Mouse (Mus musculus): ENCODE measurements around the gene Mif4gd. TPM values are rescaled to one million over a fixed set of nuclear protein-coding genes. Genes with fewer than 3 reads are reported as not detected.
A peak's percentile ranks its signal among the peaks of the same experiment; 100 is the strongest.

The Mif4gd gene
- polyA plus RNA-seq, 1 experiment = 215 TPM

DNA sequence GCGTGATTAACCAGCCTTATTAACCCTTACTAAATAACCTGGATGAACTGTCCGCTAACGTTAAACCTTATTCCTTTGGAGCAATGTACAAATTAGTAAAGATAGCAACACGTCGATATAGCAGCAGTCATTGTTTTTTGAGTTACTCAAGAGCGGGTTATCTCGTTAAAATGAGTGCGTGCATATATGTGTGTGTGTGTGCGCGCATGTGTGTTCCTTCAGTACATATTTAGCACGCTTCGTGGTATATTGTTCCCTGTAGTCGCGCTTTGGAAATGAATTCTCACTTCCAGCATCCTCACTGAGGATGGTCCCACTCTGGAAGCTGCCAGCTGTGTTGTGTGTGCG is 9.7 kb downstream of the Mif4gd start:
- peaks cover 21% of the 10 kb centered on the region for H3K4me1 ChIP-seq (replicated peaks; ENCODE audit: control insufficient read depth, insufficient read depth, low read length)
- H3K27me3 ChIP-seq (ENCODE audit: control insufficient read depth, insufficient read depth, low read length) = no peaks in the 10 kb centered on the region
- DNase-seq = no peak
- H3K36me3 ChIP-seq (ENCODE audit: control insufficient read depth, insufficient read depth, low read length) = peaks cover 11% of the 10 kb centered on the region
- peak overlapping the region; percentile 62 for H3K4me3 ChIP-seq (ENCODE audit: control insufficient read depth, insufficient read depth, low read length)
- TF ChIP-seq CTCF (IDR thresholded peaks at IDR 0.05; ENCODE audit: borderline replicate concordance, control insufficient read depth, extremely low read depth, insufficient read depth, low read length, poor library complexity) (no peak), POLR2A (IDR thresholded peaks at IDR 0.05; ENCODE audit: control insufficient read depth, extremely low read depth, insufficient read depth, low read length, poor library complexity) (no peak)
- 4% methylated on average over 15 of the region's 15 CpGs for WGBS
- peak overlapping the region; percentile 55 for H3K27ac ChIP-seq (ENCODE audit: control insufficient read depth, insufficient read depth, low read length)

DNA sequence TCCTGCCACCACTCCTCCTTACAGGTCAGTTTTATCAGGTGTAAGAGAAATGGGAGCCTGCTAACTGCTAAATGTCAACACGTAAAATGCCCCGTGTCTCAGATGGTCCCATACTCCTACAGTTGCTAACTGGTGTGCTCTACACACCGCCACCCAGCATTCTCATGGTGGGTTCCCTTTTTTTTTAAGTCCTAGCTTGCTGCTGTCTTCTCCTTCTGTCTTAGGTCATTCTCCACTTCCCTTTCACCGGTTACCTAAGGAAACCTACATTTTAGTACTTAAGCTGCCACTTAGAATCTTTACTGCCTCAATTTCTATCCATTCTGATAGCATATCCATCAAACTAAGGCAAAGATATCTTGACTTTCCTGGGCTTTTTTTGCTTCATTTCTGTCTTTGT is 11.6 kb downstream of the Mif4gd start:
- no peak for TF ChIP-seq CTCF (IDR thresholded peaks at IDR 0.05; ENCODE audit: borderline replicate concordance, control insufficient read depth, extremely low read depth, insufficient read depth, low read length, poor library complexity)
- no peak for TF ChIP-seq POLR2A (IDR thresholded peaks at IDR 0.05; ENCODE audit: control insufficient read depth, extremely low read depth, insufficient read depth, low read length, poor library complexity)
- Histone ChIP-seq H3K4me1 (replicated peaks; ENCODE audit: control insufficient read depth, insufficient read depth, low read length) (peaks cover 21% of the 10 kb centered on the region), H3K36me3 (ENCODE audit: control insufficient read depth, insufficient read depth, low read length) (peaks cover 8% of the 10 kb centered on the region; the same call in 1 of the 2 replicates), H3K27ac (ENCODE audit: control insufficient read depth, insufficient read depth, low read length) (no peak overlapping the region), H3K4me3 (ENCODE audit: control insufficient read depth, insufficient read depth, low read length) (no peak overlapping the region), H3K27me3 (ENCODE audit: control insufficient read depth, insufficient read depth, low read length) (no peaks in the 10 kb centered on the region)
- DNase-seq = no peak
- WGBS = 39% methylated on average over 4 of the region's 4 CpGs

DNA sequence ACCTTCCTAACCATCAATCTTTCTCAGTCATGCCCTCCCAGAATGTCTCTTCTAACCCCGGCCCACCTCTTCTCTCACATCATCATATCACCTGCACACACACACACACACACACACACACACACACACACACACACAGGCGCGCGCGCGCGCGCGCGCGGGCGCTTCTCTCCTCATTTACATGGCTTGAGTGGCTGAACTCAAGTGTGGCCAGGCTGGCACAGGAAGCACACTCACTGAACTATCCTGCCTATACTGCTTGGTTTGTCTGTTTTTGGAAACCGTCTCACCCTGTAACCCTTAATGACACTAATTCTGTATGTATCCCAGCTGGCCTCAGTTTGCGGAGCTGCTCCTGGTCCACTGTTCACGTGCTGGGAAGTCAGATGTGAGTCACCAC is 12.0 kb downstream of the Mif4gd start:
- H3K4me1 ChIP-seq (replicated peaks; ENCODE audit: control insufficient read depth, insufficient read depth, low read length) = peaks cover 21% of the 10 kb centered on the region
- TF ChIP-seq POLR2A (IDR thresholded peaks at IDR 0.05; ENCODE audit: control insufficient read depth, extremely low read depth, insufficient read depth, low read length, poor library complexity) (no peak), CTCF (IDR thresholded peaks at IDR 0.05; ENCODE audit: borderline replicate concordance, control insufficient read depth, extremely low read depth, insufficient read depth, low read length, poor library complexity) (no peak)

GRCm38 (mm10) chr11:115599722-115600121 is 13.0 kb downstream of the Mif4gd start:
- Histone ChIP-seq H3K36me3 (ENCODE audit: control insufficient read depth, insufficient read depth, low read length) (peaks cover 8% of the 10 kb centered on the region; the same call in 1 of the 2 replicates), H3K4me3 (ENCODE audit: control insufficient read depth, insufficient read depth, low read length) (no peak overlapping the region), H3K4me1 (replicated peaks; ENCODE audit: control insufficient read depth, insufficient read depth, low read length) (peaks cover 17% of the 10 kb centered on the region), H3K27me3 (ENCODE audit: control insufficient read depth, insufficient read depth, low read length) (no peaks in the 10 kb centered on the region), H3K27ac (ENCODE audit: control insufficient read depth, insufficient read depth, low read length) (no peak overlapping the region)
- 96% methylated on average over 7 of the region's 7 CpGs for WGBS
- no peak for DNase-seq
- TF ChIP-seq POLR2A (IDR thresholded peaks at IDR 0.05; ENCODE audit: control insufficient read depth, extremely low read depth, insufficient read depth, low read length, poor library complexity) (no peak), CTCF (IDR thresholded peaks at IDR 0.05; ENCODE audit: borderline replicate concordance, control insufficient read depth, extremely low read depth, insufficient read depth, low read length, poor library complexity) (no peak)

More for the DNA sequence above, 12.0 kb downstream of the Mif4gd start:
- Histone ChIP-seq H3K27ac (ENCODE audit: control insufficient read depth, insufficient read depth, low read length) (no peak overlapping the region), H3K36me3 (ENCODE audit: control insufficient read depth, insufficient read depth, low read length) (peaks cover 8% of the 10 kb centered on the region; the same call in 1 of the 2 replicates), H3K4me3 (ENCODE audit: control insufficient read depth, insufficient read depth, low read length) (no peak overlapping the region), H3K27me3 (ENCODE audit: control insufficient read depth, insufficient read depth, low read length) (no peaks in the 10 kb centered on the region)
- WGBS = 94% methylated on average over 15 of the region's 15 CpGs
- no peak for DNase-seq

DNA sequence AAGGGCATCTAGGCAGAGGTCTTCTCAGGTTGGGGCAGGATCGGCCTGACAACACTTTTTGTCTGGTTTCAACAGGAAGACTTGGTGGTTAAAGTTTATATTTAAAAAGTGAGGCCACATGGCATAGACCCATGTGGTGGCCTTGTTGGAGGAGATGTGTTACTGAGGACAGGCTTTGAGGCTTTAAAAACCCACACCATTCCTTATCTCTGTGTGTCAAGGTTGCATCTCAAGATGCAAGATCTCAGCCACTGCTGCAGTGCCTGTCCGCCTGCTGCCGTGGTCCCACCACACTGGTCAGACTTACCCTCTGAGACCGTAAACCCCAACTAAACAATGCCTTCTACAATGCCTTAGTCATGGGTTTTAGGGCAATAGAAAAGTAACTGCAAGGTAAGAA is 14.5 kb downstream of the Mif4gd start:
- WGBS = 56% methylated on average over 4 of the region's 4 CpGs
- H3K27ac ChIP-seq (ENCODE audit: control insufficient read depth, insufficient read depth, low read length) = no peak overlapping the region
- no peaks in the 10 kb centered on the region for H3K27me3 ChIP-seq (ENCODE audit: control insufficient read depth, insufficient read depth, low read length)
- DNase-seq = no peak
- peaks cover 21% of the 10 kb centered on the region for H3K36me3 ChIP-seq (ENCODE audit: control insufficient read depth, insufficient read depth, low read length)
- TF ChIP-seq CTCF (IDR thresholded peaks at IDR 0.05; ENCODE audit: borderline replicate concordance, control insufficient read depth, extremely low read depth, insufficient read depth, low read length, poor library complexity) (no peak), POLR2A (IDR thresholded peaks at IDR 0.05; ENCODE audit: control insufficient read depth, extremely low read depth, insufficient read depth, low read length, poor library complexity) (no peak)
- H3K4me3 ChIP-seq (ENCODE audit: control insufficient read depth, insufficient read depth, low read length) = no peak overlapping the region
- H3K4me1 ChIP-seq (replicated peaks; ENCODE audit: control insufficient read depth, insufficient read depth, low read length) = peaks cover 12% of the 10 kb centered on the region

DNA sequence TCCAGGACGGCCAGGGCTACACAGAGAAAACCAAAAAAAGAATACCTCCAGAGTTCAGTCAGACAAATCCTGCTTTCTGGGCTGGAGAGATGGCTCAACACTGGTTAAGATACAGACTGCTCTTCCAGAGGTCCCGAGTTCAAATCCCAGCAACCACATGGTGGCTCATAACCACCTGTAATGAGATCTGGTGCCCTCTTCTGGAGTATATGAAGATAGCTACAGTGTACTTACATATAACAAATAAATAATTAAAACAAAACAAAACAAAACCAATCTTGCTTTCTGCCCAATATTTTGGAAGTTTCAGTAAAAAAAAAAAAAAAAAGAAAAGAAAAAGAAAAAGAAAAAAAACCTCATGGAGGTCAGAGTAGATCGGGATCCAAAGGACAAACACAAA is 17.6 kb downstream of the Mif4gd start:
- H3K36me3 ChIP-seq (ENCODE audit: control insufficient read depth, insufficient read depth, low read length) = peaks cover 49% of the 10 kb centered on the region
- no peaks in the 10 kb centered on the region for H3K27me3 ChIP-seq (ENCODE audit: control insufficient read depth, insufficient read depth, low read length)
- no peak overlapping the region for H3K27ac ChIP-seq (ENCODE audit: control insufficient read depth, insufficient read depth, low read length)
- H3K4me3 ChIP-seq (ENCODE audit: control insufficient read depth, insufficient read depth, low read length) = no peak overlapping the region
- no peak for TF ChIP-seq CTCF (IDR thresholded peaks at IDR 0.05; ENCODE audit: borderline replicate concordance, control insufficient read depth, extremely low read depth, insufficient read depth, low read length, poor library complexity)
- TF ChIP-seq POLR2A (IDR thresholded peaks at IDR 0.05; ENCODE audit: control insufficient read depth, extremely low read depth, insufficient read depth, low read length, poor library complexity) = no peak
- no peak for DNase-seq
- H3K4me1 ChIP-seq (replicated peaks; ENCODE audit: control insufficient read depth, insufficient read depth, low read length) = no peaks in the 10 kb centered on the region
- WGBS = over 99% methylated on average over 3 of the region's 3 CpGs

GRCm38 (mm10) chr11:115590526-115591075 is 22.2 kb downstream of the Mif4gd start:
- no peaks in the 10 kb centered on the region for H3K4me1 ChIP-seq (replicated peaks; ENCODE audit: control insufficient read depth, insufficient read depth, low read length)
- no peak for TF ChIP-seq CTCF (IDR thresholded peaks at IDR 0.05; ENCODE audit: borderline replicate concordance, control insufficient read depth, extremely low read depth, insufficient read depth, low read length, poor library complexity)
- TF ChIP-seq POLR2A (IDR thresholded peaks at IDR 0.05; ENCODE audit: control insufficient read depth, extremely low read depth, insufficient read depth, low read length, poor library complexity) = no peak
- DNase-seq = no peak
- peaks cover 83% of the 10 kb centered on the region for H3K36me3 ChIP-seq (ENCODE audit: control insufficient read depth, insufficient read depth, low read length)
- 85% methylated on average over 2 of the region's 2 CpGs for WGBS
- no peak overlapping the region for H3K27ac ChIP-seq (ENCODE audit: control insufficient read depth, insufficient read depth, low read length)
- no peak overlapping the region for H3K4me3 ChIP-seq (ENCODE audit: control insufficient read depth, insufficient read depth, low read length)
- no peaks in the 10 kb centered on the region for H3K27me3 ChIP-seq (ENCODE audit: control insufficient read depth, insufficient read depth, low read length)
